Mouse (Mus musculus) testis, postnatal 10 days (tissue): Measurements from ENCODE around the gene 1700023F06Rik.

Experiments used
- DNase-seq: peaks from one replicate; pipeline ENCODE4 v3.0.0; 2021; ENCODE audit warnings: low spot score

Gene 1700023F06Rik

DNA sequence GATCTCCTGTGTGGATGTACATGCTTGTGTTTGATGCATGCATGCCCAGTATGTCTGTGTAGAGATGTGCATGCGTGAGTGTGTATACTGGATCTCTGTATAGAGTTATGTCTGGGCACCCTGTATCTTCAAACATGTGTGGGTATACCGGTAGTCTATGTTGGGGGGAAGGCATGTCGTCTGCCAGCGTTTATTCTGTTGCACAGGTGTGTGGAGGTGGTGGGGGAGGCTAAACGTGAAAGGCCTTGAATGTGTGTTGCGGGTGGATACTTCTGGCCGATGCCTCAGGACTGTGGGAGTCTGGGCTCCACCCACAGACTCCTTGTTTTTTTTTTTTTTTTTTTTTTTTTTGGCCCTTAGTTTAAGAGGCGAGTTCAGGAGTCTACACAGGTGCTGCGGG is 27.0 kb downstream of the 1700023F06Rik start:
- DNase-seq = no peak

DNA sequence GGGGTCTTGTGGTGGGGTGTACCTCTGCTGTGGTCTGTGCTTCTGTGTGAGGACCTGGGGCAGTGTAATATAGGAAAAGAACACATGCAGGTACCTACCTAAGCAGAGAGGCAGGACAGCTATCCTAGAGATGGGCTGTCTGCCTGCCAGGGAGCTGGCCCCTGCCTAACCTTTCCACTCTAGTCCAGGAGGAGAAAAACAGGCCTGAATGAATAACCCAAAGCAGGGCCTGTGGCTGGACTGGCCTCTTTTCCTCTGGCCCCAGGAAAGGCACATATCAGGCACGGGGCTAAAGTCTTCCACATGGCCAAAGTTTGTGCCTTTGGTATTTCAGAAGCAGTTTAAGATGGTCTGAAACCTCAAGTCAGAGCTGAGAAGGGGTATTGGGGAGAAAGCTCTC is 27.9 kb downstream of the 1700023F06Rik start:
- DNase-seq = no peak

DNA sequence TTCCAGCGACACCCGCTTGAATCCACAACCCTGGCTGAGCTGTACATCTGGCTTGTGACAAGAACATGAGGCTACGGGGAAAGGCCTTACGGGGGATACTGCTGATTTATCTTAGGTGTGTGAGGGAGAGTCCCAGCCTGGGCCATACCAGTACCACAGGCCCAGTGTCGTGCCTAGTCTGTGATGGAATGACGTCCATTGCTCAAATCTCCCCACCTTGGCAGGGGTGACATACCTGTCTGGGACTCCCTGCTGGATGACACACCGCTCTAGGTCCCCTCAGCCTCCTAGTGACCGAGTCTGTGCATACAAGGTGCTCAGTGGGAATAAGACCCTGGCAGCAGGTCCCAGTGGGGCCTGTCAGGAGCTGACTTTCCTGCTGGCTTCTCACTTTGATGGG is 29.6 kb downstream of the 1700023F06Rik start:
- DNase-seq = no peak

DNA sequence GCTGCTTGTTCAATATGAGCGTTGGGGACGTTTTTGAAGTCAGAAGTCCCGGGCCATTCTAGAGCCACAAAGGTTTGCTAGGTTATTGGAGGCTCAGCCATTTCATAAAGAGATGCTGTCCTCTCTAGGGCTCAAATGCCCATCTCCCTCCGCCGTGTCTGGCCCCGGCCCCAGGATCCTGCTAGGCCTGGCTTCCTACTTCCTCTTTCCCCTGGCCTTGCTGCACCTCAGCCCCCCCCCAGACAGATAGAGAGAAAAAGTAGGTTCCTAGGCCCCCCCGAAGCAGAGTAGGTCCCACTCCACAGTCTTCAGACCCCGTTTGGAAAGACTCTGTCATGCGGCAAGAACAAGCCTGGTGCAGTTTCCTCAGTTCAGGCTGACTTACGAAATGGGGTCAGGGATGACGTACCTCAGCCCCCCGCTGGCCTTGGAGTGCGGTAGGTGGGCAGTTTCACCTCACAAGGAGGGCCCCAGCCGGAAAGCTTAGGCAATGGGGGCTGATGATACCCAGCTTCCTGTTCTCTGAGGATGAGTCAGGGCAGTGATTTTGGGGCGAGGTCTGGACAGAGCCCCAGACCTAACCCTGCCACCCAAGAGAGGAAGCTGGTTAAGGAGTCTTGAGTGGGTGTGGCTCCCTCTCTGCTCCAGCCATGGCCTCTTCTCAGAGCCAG is 30.4 kb downstream of the 1700023F06Rik start:
- DNase-seq = no peak

DNA sequence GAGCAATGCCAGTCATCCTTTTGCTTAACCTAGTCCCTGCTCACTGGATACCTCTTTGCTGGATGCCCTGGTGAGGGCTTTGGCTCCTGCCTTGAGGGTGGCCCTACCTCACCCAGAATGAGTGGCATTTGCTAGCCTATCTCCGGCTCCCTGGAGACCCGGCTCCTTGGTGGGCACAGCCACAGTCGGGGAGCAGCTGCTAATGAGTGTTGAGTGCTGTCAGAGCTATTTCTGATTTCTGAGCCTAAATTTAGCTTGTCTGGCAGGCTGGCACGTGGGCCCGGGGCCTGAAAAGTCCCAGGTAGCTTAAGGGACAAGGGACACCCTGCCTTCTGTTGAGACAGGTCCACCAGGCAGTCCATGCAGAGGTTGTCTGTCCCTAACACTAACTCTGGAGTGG is 31.1 kb downstream of the 1700023F06Rik start:
- DNase-seq = no peak

DNA sequence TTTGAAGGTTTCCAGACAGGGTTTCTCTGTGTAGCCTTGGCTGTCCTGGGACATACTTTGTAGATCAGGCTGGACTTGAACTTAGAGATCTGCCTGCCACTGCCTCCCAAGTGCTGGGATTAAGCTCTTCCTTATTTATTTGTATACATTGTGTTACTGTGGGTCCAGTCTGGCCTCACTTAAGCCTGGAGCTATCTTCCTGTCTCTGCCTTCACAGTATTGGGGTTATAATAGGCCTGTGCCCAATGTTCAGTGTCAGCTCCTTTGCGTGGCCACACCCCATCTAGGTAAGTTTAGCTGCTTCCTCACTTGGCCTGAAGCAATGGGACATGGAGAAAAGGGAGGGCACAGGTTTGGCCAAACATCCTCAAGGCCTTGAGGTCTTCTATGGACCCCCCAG is 31.8 kb downstream of the 1700023F06Rik start:
- DNase-seq = no peak

DNA sequence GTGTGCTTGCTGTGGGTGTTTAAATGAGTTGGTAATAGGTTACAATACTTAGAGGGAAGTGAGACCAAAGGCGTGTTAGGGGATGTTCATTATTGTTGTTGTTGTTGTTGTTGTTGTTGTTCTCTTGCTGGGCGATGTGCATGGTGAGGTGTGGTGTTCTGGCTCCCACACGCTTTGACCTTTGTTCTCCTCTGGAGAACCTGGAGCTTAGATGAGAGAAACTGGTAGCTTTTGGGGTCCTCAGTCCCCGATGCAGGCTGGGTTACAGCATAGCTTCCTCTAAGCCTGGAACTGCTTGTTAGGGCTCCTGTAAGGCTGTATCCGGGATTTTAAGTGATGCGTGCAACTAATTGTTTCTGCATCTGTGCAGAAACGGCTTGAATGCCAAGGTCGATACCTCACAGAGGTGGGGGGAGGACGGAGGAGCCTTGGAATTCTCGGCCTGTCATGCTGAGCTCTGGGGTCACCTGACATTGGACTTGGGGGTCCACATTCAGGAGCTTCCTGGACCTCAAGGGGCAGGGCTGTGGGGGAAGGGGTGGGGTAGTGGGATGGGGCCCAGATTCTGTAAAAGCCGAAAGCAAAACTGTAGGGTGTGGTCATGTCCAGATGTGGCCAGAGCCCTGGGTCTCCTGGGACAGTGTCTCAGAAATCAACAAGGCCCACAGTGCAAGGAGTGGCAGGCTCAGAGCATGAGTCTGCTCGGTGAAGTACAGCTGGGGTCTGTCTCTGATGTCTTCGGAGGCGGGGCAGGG is 32.5 kb downstream of the 1700023F06Rik start:
- DNase-seq = no peak

DNA sequence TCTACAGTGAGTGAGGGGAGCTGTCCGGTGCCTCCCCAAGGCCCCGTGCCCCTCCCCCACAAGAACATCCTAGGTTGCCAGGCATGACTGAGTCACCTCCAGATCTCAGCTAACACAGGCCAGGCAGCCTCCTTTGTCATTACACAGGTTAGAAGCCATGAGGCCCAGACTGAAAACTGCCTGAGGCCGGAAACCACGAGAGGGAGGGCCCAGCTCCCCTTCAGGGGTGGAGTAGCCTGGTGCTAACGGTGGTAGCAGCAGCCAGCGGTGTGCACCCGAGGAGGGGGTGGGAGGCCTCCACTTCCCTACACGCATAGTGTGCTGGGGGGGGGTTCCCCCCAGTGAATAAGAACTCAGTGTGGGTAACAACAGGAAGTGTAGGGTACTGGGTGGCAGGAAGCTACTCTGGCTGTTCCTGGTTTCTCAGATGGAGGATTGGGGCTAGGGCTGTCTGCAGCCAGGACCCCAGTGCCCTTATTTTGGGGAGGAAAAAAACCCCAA is 33.4 kb downstream of the 1700023F06Rik start:
- no peak for DNase-seq

DNA sequence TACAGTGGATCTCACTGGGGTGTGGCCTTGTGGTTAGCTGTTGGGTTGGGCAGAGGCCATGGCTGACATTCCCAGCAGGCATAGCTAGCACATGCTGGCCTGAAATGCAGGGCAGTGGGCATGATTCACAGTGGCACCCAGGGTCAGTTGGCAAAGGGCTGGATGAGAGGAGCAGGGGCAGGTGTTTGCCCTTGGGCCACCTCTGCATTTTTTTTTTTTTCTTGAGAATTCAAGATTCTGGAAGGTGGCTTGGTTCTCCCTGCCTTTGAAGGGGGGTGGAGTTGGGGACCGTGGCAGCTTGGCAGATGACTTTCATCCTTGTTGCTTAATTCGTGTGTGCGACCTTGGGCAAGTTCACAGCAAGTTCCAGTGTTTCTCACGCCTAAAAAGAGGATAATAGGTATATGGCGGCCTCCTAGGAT is 33.9 kb downstream of the 1700023F06Rik start:
- DNase-seq = no peak

DNA sequence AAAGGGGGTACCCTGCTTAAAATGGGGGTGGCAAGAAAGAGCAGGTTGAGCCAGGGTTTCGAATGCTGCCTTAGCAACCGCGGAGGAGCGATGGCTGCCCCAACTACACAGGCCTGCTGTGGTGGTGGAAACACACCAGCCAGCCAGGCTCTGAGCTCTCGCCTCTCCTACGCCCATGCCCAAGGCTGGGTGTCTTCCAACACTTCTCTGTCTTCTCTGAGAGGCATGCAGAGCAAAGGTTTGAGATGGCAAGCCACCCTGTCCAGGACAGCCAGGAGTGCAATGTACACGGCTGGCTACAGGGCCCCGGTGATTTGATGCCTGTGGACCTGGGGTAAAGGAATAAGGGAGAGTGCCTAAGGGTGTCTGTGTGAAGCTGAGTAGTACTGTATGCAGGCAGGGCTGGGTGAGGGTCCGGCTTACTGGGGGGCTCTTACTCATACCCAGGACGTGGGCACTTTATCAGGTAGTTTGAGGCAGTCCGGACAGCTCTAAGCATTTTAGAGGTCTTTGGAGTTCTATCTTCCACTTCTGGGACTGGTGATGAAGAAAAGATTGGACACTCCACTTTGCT is 34.5 kb downstream of the 1700023F06Rik start:
- DNase-seq = no peak

DNA sequence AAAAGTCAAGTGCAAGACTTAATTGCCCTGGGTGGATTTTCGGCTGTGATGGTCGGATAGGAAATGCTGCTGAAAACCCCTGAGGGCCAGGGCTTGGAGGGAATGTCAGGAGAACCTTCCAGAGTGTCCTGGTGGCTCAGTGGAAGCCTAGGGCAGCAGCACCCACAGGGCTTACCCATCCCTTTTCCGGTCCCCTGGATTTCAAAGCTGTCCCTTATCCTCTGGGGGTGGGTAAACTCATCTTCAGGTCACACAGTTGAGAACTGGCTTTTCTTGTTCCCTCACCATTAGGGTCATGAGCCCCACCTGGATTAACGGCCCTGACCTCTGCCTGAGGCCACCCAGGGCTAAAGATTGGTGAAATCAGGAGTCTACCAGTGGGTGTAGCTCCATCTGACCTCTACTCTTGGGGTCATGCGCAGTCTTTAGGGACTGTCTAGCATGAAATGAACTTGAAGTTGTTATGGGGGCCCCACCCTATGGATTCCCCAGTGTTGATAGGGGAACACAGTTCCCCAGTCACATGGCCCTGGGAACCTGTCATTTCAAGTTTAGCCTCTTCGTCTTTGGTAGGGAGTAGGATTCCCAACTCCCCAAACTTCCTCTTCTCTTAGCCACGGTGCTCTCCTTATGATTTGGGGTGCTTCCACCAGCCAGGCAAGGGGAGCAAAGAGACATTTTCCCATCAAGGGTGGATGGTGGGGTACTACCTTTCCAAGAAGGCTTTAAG is 35.2 kb downstream of the 1700023F06Rik start:
- no peak for DNase-seq

DNA sequence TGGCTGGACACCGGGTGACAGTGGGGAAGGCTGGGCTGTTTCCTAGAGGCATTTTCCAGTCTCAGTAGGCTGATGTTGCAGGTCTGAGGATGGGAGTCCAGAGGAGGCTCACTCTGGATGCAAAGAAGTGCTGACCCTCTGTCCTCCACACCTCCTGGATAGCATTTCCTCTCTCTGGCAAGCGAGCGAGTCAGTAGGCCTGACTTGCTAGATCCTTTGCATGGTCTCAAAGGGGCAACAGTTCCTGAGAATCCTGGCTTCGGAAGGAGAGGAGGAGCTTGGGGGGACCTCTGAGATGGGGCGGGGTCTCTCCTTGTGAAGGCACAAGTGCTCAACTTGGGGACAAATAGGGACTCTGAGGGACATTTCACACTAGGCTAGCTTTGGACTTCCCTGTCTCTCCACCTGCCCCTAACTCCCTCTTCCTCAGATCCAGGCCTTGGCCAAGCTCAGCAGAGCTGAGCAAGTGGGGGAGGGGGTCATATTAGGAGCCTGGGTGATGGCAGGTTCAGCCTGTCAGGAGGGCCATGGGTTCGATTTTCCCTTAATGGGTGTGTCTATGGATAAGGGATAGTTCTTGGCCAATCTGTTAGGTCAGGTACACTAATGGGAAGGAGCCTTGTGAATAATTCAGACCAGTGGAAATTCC is 35.8 kb downstream of the 1700023F06Rik start:
- no peak for DNase-seq

DNA sequence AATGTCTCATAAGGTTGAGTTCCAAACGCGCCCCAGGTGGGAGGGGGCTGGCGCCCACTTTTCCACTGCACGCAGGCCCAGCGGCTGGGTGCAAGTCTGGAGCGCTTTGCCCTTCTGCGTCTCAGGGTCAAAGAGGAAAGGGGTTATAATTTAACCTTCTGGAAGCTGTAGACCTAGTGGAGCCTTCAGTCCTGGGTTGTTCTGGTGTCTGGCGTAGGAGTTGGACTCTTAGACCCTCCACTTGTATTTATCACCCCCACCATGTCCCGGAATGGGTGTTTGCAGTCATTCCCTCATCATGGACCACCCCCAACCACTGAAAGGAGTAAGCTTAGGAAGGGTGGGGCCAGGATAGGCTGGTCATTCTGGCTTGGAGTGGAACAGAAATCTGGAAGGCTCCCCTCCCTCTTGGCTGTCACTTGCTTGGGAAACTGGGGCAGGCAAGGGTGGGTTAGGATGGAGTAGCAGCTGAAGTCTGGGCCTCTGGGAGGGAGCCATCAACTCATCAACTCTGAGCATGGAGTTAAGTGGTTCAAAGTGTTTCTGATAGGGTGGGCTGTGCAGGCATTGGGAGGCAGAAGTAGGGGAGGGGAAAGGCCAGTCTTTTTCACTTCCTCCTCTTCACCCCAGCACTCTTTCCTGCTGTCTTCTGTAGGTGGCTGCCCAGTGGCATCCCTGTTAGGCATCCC is 36.5 kb downstream of the 1700023F06Rik start:
- no peak for DNase-seq

DNA sequence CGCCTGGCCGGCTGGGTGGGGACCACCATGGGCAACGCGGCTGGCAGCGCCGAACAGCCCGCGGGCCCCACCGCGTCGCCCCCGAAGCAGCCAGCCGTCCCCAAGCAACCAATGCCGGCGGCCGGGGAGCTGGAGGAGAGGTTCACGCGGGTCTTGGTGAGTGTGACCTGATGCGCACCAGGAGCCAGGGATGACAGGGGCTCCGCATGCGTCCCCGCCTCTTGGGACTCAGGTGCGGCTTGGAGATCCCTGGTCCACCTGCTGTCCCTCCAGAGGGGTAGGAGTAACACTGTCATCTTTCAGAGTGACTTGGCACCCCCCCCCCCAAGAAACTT is 37.1 kb downstream of the 1700023F06Rik start:
- DNase-seq = no peak

DNA sequence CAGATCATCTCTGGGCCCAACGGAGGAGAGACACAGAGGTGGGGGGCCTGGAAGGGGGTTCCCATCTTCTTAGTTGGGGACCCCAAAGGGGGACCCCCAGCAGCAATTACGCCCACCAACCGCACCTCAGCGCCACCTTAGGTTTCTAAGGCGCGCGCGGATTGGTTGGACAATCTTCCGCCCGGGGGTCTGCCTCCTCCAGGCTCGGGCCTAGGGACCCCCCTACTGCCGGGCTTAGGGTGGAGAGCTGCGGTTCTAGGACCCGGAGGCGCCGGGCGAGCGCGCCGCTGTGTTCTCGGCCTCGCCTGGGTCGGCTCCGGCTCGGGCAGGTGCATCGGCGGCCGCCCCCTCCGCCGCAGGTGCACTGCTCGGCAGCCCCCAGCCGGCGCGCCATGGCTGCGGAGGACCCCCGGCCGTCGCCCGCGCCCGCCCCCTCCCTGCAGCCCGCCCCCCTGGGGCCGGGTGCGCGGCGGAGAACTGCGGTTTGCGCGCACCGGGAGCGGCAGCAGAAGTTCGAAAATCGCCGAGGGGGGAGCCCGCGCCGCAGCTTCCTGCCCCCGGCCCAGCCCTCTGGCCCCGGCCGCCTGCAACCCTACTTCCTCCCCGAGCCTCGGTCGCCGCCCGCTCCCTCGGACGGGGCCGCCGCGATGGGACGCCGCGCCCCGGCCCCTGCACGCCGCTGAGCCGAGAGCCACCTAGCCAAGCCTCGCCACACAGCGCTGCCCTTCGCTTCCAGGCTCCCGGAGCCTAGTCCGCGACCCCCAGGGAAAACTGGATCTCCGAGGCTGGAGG is 37.7 kb downstream of the 1700023F06Rik start, which contains the start of gene Fmnl1:
Fmnl1 (plus strand) TSS at position 614 of the 792 bp plus-strand sequence.
- no peak for DNase-seq

DNA sequence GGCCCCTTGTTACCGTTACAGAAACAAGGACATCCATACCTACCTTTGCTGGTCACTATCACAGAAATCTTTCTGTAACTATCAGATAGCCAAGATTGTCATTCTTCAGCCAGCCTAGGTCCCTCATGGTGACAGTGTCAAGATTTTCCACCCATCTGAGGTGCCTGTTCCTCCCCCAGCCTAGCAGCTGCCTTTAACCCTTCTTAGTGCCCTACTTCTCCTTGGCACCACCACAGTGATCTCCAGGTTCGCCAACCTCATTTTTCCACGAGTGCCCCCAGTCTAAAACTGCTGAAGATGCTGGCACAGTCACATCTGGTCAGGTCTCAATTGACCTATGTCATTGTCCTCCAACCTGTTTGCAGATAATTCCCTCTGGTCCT is 38.3 kb downstream of the 1700023F06Rik start:
- DNase-seq = no peak

DNA sequence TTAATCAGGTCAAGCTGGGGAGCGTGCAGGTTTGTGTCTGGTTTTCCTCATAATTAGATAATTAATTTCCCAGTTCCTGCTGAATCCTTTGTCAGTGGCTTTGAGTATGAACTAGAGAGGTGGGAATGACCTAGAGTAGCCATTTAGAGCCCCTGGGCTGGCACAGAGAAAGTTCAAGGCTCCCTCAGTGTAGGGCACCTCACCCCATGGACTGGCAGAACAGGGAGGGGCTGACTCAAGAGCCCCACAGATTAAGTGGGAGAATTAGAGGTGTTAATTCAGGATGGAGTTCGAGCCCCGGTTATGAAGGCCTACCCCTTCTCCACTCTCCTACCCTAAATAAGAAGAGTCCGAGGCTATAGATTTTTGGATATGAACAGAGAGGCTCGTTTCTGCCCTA is 38.7 kb downstream of the 1700023F06Rik start:
- DNase-seq = no peak

DNA sequence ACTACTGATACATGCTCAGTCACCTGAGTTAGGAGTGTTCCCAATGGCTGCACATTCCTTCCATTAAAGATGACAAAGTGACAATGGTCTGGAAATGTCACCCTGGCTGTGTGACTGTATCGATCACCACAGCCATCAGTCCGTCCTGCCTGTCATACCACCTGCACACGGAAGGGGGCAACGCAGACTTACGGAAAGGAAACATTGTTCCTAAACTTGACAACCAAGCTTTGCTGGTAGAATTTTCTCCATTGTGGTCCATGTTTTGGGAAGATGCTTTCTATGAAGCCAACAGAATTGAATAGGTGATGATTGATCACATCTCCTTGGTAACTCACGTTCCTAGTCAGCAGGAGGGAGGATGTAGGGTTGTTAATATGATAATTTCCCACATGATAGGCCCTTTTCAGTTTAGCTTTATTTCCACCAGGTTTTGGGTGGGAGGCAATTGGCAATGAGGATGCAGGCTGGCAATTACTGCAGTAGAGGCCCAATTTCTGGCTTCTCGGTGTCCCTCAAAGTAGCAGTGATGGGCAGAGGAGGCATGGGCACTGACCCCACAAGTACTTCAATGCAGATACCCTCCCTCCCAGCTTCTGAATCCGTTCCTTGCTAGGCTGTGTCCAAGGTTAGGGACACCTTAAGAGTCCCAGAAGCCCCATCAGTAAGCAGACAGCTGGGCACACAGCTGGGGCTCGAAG is 39.5 kb downstream of the 1700023F06Rik start:
- peak; percentile 76 for DNase-seq

DNA sequence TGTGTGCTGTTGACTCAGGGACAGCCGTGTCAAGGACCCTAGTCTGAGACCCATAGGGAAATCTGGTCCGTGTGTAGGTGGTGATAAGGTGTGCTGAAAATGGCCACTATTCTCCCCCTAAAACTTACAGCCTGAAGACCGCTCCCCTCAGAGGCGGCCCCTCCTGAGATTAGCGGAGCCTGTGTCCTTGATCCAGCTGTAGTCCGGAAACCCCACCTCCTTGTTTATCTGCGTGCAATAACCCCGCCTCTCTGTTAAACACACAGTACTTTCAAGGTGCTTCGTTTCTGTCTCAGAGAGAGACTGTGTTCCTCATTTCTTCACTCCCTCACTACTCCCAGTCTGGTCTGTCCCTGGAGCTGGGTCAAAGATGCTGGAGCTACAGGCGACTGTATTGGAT is 44.0 kb downstream of the 1700023F06Rik start:
- no peak for DNase-seq

DNA sequence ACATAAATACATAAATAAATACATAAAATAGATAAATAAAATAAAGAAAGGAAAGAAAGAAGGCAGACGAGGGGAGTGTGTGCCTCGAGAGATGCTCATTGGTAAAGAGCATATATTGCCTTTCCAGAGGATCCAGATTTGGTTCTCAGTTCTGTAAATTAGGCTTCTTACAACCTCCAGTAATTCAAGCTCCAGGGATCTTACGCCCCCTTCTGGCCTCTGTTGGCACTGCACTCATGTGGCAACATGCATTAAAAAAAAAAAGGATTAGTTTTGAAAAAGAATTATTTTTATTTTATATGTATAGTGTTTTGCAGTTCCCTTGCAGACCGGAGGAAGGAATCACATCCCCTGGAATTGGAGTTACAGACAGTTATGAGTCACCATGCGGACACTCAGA is 46.2 kb downstream of the 1700023F06Rik start:
- peak; percentile 71 for DNase-seq
